Mouse (Mus musculus) bone marrow, adult 2 months (tissue): ENCODE data around the gene Krt83.

Experiments
- CTCF ChIP-seq: fragments of 200-500 bp; IDR thresholded peaks from 2 replicates; pipeline ENCODE4 v1.5.1; 2011; ENCODE audit warnings: low read length, control low read depth; ENCODE audit not compliant: control insufficient read depth, insufficient read depth
- POLR2A ChIP-seq: fragments of 200-500 bp; IDR thresholded peaks from 2 replicates; pipeline ENCODE4 v1.6.1; 2011; ENCODE audit warnings: low read depth, mild to moderate bottlenecking, control low read depth, low read length, borderline replicate concordance; ENCODE audit not compliant: control insufficient read depth

DNA sequence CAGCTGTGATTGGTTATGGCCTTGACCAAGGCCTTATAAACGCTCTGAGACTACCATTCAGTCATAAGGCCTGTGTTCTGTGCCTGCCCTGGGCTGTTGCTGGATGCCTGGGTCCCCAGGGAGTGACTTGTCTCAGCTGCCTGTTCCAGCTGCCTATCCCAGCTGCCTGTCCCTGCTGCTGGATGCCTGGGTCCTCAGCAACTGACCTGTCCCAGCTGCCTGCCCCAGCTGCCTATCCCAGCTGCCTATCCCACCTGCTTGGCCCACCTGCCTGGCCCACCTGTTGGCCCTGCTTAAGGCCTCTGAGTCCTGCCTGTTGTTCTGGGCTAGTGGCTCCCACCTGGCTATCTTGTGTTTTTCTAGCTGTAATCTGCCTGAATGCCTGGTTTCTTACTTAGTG, 2.9 kb upstream of the Krt83 start:
- TF ChIP-seq CTCF: no peak
- TF ChIP-seq POLR2A: no peak
